In genomic region chr4:152039831-152040310, GRCm38 (mm10) we compare ENCODE assay signal across 8 mouse cellular contexts. TPM values are rescaled to one million over a fixed set of nuclear protein-coding genes. Genes with fewer than 3 reads are reported as not detected.
A peak's percentile ranks its signal among the peaks of the same experiment; 100 is the strongest.
DNase-seq lines count a peak whose midpoint lies in the region; ATAC-seq lines count a peak whose summit lies in the region.

No protein-coding gene starts in this region.

- H3K4me3 ChIP-seq in forebrain, embryonic 11.5 days (ENCODE audit: low read depth, low read length) = peak overlapping the region; percentile 99
- H3K4me3 ChIP-seq in liver, embryonic 11.5 days (ENCODE audit: low read depth, low read length) = peak overlapping the region; percentile 100

- H3K4me1 ChIP-seq in forebrain, embryonic 11.5 days (replicated peaks; ENCODE audit: control insufficient read depth, insufficient read depth, low read length) = peaks cover 9% of the 10 kb centered on the region
- peaks cover 4% of the 10 kb centered on the region for H3K4me1 ChIP-seq in liver, embryonic 11.5 days (replicated peaks; ENCODE audit: control insufficient read depth, insufficient read depth, low read length)

- no peak overlapping the region for H3K27ac ChIP-seq in forebrain, embryonic 11.5 days (ENCODE audit: low read depth, low read length)
- peak overlapping the region; percentile 67 for H3K27ac ChIP-seq in liver, embryonic 11.5 days (ENCODE audit: low read depth, low read length)

- 3% methylated on average over 25 of the region's 25 CpGs for WGBS in forebrain, embryonic 11.5 days
- WGBS in liver, embryonic 11.5 days = 2% methylated on average over 25 of the region's 25 CpGs

- H3K4me2 ChIP-seq in forebrain, embryonic 11.5 days (ENCODE audit: low read depth, low read length, severe bottlenecking) = peak overlapping the region; percentile 61
- H3K4me2 ChIP-seq in liver, embryonic 11.5 days = peak overlapping the region; percentile 80

- H3K36me3 ChIP-seq in forebrain, embryonic 11.5 days (ENCODE audit: control insufficient read depth, insufficient read depth, low read length) = peaks cover 18% of the 10 kb centered on the region
- H3K36me3 ChIP-seq in liver, embryonic 11.5 days (ENCODE audit: control insufficient read depth, insufficient read depth, low read length) = peaks cover 37% of the 10 kb centered on the region

- DNase-seq in embryo, embryonic 11 days = peak; percentile 17
- no peak for DNase-seq in embryo, embryonic 10 days (ENCODE audit: low spot score)
- peak; percentile 15 for DNase-seq in 416B (ENCODE audit: low read depth)
- DNase-seq in forebrain, embryonic 11.5 days (ENCODE audit: low spot score) = no peak
- DNase-seq in liver, embryonic 11.5 days (ENCODE audit: low spot score) = no peak
- no peak for DNase-seq in right cerebral cortex, postnatal 4 days
- DNase-seq in layer of hippocampus, postnatal 25 days (ENCODE audit: extremely low spot score in 1 of 2, low spot score in 1 of 2) = no peak
- DNase-seq in natural killer cell, adult 2 months (ENCODE audit: low spot score in 2 of 2) = no peak

- H3K27me3 ChIP-seq in forebrain, embryonic 11.5 days (ENCODE audit: control insufficient read depth, insufficient read depth, low read length) = no peaks in the 10 kb centered on the region
- no peaks in the 10 kb centered on the region for H3K27me3 ChIP-seq in liver, embryonic 11.5 days (replicated peaks; ENCODE audit: control insufficient read depth, insufficient read depth, low read length)

- peak overlapping the region; percentile 92 for H3K9ac ChIP-seq in forebrain, embryonic 11.5 days (ENCODE audit: low read length)
- peak overlapping the region; percentile 96 for H3K9ac ChIP-seq in liver, embryonic 11.5 days (ENCODE audit: low read depth, low read length)

- H3K9me3 ChIP-seq in forebrain, embryonic 11.5 days (ENCODE audit: control insufficient read depth, low read length) = no peaks in the 10 kb centered on the region
- no peaks in the 10 kb centered on the region for H3K9me3 ChIP-seq in liver, embryonic 11.5 days (ENCODE audit: control insufficient read depth, low read length)

- no peak for ATAC-seq in forebrain, embryonic 11.5 days (replicated peaks; ENCODE audit: low FRiP score)
- ATAC-seq in liver, embryonic 11.5 days (replicated peaks; ENCODE audit: low FRiP score) = peak; percentile 8

RNA-seq across cellular contexts. Expression of gene Nol9, which starts 0.8 kb away (rescaled TPM):
- 41.0 and 41.9 TPM in 2 replicates for polyA plus RNA-seq in forebrain, embryonic 11.5 days (2014; fragmentation: Nextera tagmentation; extraction: Ambion mirVana)
- 53.3 and 59.4 TPM in 2 replicates for polyA plus RNA-seq in liver, embryonic 11.5 days (2014; fragmentation: Nextera tagmentation; extraction: Ambion mirVana)
- 10 to 100 TPM; 20.9 to 22.3 TPM for total RNA-seq in layer of hippocampus, postnatal 25 days (2021)

RNA-seq across cellular contexts. Expression of gene Tas1r1, which starts 1.5 kb away (rescaled TPM):
- 0.24 and 0.67 TPM in 2 replicates for polyA plus RNA-seq in forebrain, embryonic 11.5 days (2014; fragmentation: Nextera tagmentation; extraction: Ambion mirVana)
- 0.18 and 0.21 TPM in 2 replicates for polyA plus RNA-seq in liver, embryonic 11.5 days (2014; fragmentation: Nextera tagmentation; extraction: Ambion mirVana)
- under 1 TPM; 0.49 to 0.54 TPM for total RNA-seq in layer of hippocampus, postnatal 25 days (2021)

RNA-seq across cellular contexts. Expression of gene Zbtb48, which starts 12.4 kb away (rescaled TPM):
- 20.7 and 26.7 TPM in 2 replicates for polyA plus RNA-seq in forebrain, embryonic 11.5 days (2014; fragmentation: Nextera tagmentation; extraction: Ambion mirVana)
- polyA plus RNA-seq in liver, embryonic 11.5 days (2014; fragmentation: Nextera tagmentation; extraction: Ambion mirVana) = 17.0 and 17.8 TPM in 2 replicates
- 10 to 100 TPM; 11.0 to 15.8 TPM for total RNA-seq in layer of hippocampus, postnatal 25 days (2021)

RNA-seq across cellular contexts. Expression of gene Klhl21, which starts 31.3 kb away (rescaled TPM):
- 3.9 and 5.3 TPM in 2 replicates for polyA plus RNA-seq in forebrain, embryonic 11.5 days (2014; fragmentation: Nextera tagmentation; extraction: Ambion mirVana)
- polyA plus RNA-seq in liver, embryonic 11.5 days (2014; fragmentation: Nextera tagmentation; extraction: Ambion mirVana) = 9.1 and 9.4 TPM in 2 replicates
- total RNA-seq in layer of hippocampus, postnatal 25 days (2021) = 10 to 100 TPM; 19.1 to 20.7 TPM

RNA-seq across cellular contexts. Expression of gene Plekhg5, which starts 32.4 kb away (rescaled TPM):
- 8.0 and 8.2 TPM in 2 replicates for polyA plus RNA-seq in forebrain, embryonic 11.5 days (2014; fragmentation: Nextera tagmentation; extraction: Ambion mirVana)
- 8.4 and 8.9 TPM in 2 replicates for polyA plus RNA-seq in liver, embryonic 11.5 days (2014; fragmentation: Nextera tagmentation; extraction: Ambion mirVana)
- total RNA-seq in layer of hippocampus, postnatal 25 days (2021) = 100 to 1,000 TPM; 128 to 173 TPM

Comparison
In these comparisons a context has a peak if more than half of its experiments do, and no peak if none do; other contexts are left out.
1. DNase-seq: peak in embryo, embryonic 11 days (single experiment) and 416B (single experiment); none in embryo, embryonic 10 days (single experiment), forebrain, embryonic 11.5 days (single experiment), liver, embryonic 11.5 days (single experiment), right cerebral cortex, postnatal 4 days (single experiment), layer of hippocampus, postnatal 25 days (0 of 2) and natural killer cell, adult 2 months (0 of 2).